ENCODE assay signal across 14 mouse cellular contexts in genomic region chr17:29299282-29299681, GRCm38 (mm10).
"Had no signal": no experiment of that assay in that cellular context is flagged by ENCODE, and none has a peak within 500 bp of the region (broad histone marks: within the 10 kb centered on the region; RNA-seq: fewer than 3 reads in every experiment).

No protein-coding gene starts in this region.

- H3K4me1 ChIP-seq: midbrain, embryonic 13.5 days had no signal

- H3K4me3 ChIP-seq: limb, embryonic 12.5 days; limb, embryonic 15.5 days; midbrain, embryonic 13.5 days had no signal

- DNase-seq: kidney, postnatal 25 days; left cerebral cortex, postnatal 4 days; liver, postnatal 0 days; lung, embryonic 14.5 days; thymus, adult 18-20 months; thymus, postnatal 36 days had no signal

- H3K27ac ChIP-seq: limb, embryonic 12.5 days; limb, embryonic 15.5 days; liver, embryonic 14.5 days; macrophage; midbrain, embryonic 13.5 days had no signal

- H3K9me3 ChIP-seq: limb, embryonic 12.5 days; limb, embryonic 15.5 days; midbrain, embryonic 13.5 days had no signal

- H3K9ac ChIP-seq: limb, embryonic 12.5 days; limb, embryonic 15.5 days; liver, embryonic 14.5 days; liver, postnatal 0 days; lung, embryonic 14.5 days; midbrain, embryonic 13.5 days had no signal

- ATAC-seq: intestine, postnatal 0 days; liver, postnatal 0 days; lung, postnatal 0 days; midbrain, embryonic 13.5 days had no signal

- H3K4me2 ChIP-seq: limb, embryonic 12.5 days; limb, embryonic 15.5 days; liver, embryonic 11.5 days; lung, embryonic 14.5 days; midbrain, embryonic 13.5 days had no signal

- H3K27me3 ChIP-seq: limb, embryonic 12.5 days; limb, embryonic 15.5 days; midbrain, embryonic 13.5 days had no signal
